Mouse (Mus musculus): ENCODE measurements around the gene Cyp2u1.

Gene Cyp2u1

DNA sequence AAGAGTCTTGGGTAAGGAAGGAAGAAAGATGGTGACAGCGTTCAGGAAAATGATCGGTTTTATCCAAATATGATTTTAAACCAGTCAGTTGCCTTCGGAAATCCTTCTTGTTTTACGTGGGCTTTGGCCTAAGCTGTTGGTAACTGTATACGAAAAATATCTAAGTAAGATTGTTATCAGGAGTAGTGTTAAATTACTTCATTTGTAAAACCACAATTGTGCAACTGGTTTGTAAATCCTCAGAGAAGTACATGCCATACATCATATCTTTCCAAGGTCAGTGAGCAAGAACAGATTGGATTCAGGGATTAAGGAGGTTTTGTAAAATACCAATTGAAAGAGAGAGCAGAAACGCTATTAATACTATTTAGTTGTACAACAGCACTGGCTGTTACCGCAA, 3.2 kb upstream of the Cyp2u1 start:
- DNase-seq (ENCODE audit: low spot score in 2 of 2), result no peak

GRCm38 (mm10) chr3:131303320-131303714, 290 bp upstream of the Cyp2u1 start:
- no peak for DNase-seq (ENCODE audit: low spot score in 2 of 2)

DNA sequence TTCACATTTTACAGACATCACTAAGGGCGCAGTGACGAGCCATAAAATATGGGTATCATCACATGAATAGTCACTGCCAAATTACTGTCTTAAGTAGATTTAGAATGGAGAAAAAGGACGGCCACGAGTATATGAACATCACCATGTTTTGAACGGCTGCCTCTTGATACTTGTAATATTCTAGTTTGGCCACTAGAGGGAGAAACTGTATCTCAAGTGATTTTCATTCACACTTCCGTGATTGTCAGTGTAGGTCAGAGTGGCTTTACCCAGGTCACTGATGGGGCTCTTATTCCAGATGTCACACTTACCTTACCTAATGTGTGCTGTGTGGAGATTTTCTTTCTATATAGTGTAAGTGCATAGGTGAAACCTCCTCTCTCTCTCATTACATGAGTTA, 3.1 kb downstream of the Cyp2u1 start:
- no peak for DNase-seq (ENCODE audit: low spot score in 2 of 2)

DNA sequence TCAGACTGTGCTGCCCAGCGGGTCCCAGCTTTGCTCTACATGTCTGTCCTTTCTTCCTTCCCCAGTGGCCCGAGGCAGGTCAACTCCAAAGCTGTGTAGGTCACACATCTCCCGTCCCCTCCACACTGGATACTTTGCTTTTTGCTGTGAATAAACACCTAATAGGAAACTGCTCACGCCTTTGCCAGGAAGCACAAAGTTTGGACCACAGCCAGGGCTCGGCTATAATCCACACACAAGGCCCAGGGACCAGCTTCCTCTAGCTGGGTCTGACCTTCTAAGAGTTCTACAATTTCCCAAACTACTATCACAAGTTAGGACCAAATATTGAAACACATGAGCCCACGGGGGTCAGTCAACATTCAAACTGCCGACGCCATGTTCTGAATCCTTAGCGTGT, 3.9 kb downstream of the Cyp2u1 start:
- no peak for DNase-seq (ENCODE audit: low spot score in 2 of 2)

GRCm38 (mm10) chr3:131296893-131297292, 6.1 kb downstream of the Cyp2u1 start:
- no peak for DNase-seq (ENCODE audit: low spot score in 2 of 2)

DNA sequence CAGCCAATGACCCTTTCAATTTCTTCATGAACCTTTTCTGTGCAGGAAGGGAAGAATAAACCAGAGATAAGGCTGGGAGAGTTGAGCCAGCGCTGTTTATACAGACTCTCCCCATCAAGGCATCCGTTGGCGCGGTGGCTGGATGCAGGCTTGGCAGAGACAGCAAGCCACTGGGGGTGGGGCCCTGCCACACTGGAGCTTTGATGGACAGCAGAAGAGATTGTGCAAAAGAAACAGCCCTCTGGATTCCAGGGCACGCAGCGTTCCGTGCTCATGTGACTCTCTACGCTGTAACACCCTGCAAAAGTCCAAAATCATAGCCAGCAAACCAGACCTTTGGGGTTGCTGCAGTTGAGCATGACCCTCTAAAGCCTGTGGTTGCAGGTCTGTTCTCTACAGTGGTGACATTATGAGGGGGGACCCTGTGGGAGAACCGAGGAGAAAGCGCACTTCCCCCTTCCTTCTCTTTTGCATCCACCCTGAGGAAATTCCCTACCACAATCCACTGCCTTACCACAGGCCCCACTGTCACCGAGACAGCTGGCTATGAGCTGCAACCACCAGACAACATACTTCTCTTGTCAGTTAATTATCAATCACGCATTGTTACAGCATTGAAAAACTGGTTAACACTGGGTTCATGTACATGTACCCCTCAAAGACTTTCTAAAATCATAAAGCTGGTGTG, 7.4 kb downstream of the Cyp2u1 start:
- DNase-seq (ENCODE audit: low spot score in 2 of 2), result no peak

DNA sequence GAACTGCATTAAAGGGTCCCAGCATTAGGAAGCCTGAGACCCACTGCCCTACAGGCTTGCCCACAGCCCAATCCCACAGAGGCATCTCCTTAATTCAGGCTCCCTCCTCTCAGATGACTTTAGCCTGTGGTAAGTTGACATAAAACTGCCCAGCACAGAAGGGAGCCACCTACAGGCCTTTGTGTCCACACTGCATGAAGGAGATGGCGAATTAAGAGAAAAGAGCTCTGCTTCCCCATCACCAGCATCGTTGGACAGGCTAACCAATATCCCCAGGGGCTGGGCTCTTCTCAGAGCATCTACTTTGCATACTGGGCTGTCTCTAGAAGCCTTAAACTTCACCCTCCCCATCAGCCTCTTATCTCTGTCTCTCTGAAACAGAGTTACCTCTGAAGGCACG, 8.5 kb downstream of the Cyp2u1 start:
- no peak for DNase-seq (ENCODE audit: low spot score in 2 of 2)

DNA sequence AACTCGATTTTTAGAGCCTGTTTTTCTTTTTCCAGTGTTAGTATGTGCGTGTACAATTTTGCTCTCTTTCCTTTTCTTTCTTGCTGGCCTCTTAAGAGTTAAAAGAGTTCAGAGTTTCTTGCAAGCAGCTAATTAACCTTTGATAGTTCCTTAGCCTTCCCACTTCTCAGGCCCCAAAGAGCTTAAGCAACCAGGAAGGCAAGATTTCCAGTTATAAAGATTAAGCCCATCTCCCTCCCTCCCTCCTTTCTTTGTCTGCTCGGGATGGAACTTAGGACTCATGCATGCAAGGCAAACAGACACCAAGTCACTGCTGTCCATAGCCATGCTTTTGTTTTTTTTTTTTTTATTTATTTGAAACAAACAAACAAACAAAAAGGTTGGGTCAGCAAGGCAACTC, 10.1 kb downstream of the Cyp2u1 start:
- no peak for DNase-seq (ENCODE audit: low spot score in 2 of 2)

- DNase-seq (ENCODE audit: low spot score in 2 of 2), result no peak
These were observed 10.7 kb downstream of the Cyp2u1 start for GRCm38 (mm10) chr3:131292349-131292748.

DNA sequence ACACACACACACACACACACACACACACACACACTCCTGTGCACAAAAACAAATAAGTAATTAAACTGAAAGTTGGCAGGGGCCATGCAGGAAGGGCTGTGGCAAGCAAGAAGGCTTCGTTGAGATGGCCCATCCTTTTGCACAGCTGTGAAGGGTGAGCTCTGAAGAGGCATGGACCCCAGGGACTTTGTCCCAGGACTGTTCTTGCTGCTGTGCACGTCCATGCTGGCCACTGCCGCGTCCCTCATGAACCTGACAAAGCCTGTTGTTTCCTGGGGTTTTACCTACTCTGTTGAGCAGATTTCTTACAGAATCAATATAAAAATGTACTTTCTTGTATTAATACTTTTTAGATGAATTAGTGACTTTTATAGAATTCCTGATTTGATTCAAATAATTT, 11.1 kb downstream of the Cyp2u1 start:
- no peak for DNase-seq (ENCODE audit: low spot score in 2 of 2)

DNA sequence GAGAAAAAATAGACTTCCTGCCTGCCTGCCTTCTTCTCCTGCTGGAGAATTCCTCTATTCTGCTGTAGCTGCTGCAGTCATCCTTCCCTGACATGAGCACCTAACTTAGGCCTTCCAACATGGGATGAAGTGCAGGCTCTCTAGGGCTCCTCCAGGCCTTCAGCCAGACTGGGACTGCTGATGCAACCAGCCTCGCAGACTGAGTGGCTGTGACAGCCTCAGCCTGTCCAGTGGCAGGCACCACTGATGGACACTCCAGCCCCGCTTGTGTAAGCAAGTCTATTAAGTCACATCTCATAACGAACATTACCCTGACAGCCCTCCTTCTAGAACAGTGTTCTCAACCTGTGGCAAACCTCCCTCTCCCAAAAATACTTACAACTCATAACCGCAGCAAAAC, 28.9 kb downstream of the Cyp2u1 start:
- DNase-seq (ENCODE audit: low spot score in 2 of 2), result no peak

GRCm38 (mm10) chr3:131272374-131273100, 30.5 kb downstream of the Cyp2u1 start:
- no peak for DNase-seq (ENCODE audit: low spot score in 2 of 2)

DNA sequence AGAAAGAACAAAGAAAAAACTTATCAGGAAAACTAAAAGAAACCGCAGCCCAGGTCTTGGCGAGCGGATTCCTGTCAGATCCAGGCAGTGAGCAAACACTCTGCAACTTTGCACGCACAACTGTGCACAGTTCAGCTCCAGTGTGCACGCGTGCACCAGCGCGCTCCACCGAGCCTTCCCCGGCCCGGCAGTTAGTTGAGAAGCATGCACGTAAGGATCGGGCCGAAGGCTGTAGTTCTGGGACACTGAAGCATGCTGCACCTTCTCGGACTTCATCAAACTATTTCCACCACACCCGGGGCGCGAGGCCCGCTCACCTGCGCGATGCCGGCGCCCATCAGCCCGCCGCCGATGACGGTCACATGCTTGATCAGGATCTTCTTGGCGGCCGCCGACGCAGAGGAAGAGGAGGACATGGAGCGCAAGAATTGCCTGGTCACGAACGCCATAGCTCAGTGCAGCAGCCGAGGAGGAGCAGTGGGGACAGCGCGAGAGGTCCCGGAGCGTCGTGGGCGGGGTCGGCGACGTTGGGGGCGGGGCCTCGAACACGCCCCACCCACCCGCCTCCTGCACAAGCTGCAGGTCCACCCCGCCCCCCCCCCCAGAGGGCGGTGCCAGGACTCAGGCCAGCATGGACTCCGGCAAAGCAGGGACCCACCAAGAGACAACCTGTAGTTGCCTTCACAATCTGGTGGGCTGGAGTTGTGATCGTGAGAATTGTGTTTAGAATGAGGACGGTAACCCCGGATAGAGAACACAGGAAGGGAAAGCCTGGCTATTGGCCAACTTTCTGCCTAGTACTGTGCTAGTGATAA, 31.3 kb downstream of the Cyp2u1 start, which contains the start of gene Hadh:
Gene Hadh, minus strand, starts transcription at position 543 of the 815 bp plus-strand sequence.
- peak; percentile 30 to 74 for DNase-seq (ENCODE audit: low spot score in 2 of 2)

GRCm38 (mm10) chr3:131271157-131271556, 31.9 kb downstream of the Cyp2u1 start:
- DNase-seq (ENCODE audit: low spot score in 2 of 2), result no peak

DNA sequence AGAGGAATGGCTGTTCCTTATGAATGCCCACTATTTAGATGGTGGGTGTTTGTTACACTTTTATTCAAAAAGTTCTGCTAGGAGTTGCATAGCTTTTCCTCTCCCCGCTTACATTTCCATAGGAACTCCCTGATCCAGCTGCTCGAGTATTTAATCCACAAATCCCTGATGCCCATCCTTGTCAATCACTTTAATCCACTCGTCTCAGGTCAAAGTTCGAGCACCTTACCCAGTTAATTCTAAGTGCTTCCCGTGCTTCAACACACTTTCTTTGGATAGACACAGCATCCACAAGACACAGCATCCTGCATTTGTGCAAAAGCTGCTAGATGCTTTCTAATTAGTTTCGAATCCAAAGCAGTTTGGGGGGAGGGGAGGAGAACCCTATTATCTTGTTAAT, 32.6 kb downstream of the Cyp2u1 start:
- no peak for DNase-seq (ENCODE audit: low spot score in 2 of 2)

- DNase-seq (ENCODE audit: low spot score in 2 of 2), result no peak
These were observed 36.5 kb downstream of the Cyp2u1 start for GRCm38 (mm10) chr3:131266366-131267050.

DNA sequence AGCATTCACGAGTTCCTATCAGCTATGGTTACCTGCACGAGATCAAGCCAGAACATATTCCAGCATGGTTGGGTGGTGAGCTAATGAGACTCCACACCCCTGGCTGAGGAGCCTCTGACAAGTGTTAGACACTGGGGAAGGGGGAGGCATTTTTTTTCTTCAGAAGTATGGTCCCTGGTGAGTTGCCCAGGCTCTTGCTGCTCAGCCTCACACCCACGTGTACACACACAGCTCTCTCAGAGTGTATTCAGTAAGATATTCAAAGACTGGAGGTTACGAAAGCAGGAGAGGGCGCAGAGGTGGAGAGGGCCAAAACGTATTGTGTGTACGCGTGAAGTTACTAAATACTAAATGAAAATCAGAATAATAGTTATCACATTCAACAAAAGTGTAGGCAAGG, 37.5 kb downstream of the Cyp2u1 start:
- no peak for DNase-seq (ENCODE audit: low spot score in 2 of 2)

DNA sequence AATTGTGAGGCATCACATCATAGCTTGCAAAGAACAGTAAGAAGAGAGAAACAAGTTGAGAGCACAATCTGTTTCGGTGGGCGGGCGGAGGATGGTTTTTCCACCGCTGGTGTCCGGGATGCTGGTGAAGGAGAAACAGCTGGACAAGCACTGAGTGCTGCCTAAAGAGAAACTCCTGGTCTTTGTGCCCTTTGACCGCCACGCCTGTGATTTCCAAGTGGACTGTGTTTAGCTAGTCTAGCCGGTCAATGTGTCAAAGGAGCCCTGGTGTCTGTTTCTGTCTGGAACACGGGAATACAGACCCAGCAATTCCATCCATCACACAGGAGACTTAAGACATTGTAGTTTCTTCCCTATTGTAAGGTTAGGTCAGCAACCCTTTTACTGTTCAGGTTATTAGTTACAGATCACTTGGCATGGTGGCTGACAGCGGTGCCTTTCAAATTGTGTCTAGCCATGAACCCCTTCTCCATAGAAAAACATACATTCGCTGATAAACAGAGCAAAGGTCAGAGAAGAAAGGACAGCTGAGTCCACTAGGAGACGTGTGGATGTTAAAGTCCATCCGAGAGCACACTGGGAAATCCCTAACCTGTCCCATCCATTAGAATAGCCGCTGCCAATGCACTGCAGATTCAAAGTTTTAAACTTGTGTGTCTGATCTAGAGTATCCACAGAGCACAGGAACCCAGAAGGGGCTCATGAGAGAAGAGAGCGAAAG, 39.1 kb downstream of the Cyp2u1 start:
- DNase-seq (ENCODE audit: low spot score in 2 of 2), result no peak

DNA sequence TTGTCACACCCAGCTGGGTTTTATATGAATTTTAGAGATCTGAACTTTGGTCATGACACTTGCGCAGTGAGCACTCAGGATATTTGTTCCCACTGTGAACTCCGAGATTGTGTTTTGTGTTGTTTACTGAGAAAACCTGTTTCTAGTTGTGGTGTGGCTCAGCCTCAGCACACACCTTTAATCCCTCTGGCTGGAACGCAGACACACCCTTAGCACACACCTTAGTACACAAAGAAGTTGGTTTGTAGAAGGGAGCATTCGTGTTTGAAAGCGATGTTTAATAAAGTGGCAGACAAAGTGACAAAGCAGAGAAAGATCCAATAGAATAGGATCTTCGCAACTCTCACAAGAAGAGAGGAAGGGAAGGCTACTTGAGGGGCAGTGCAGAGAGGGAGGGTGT, 42.6 kb downstream of the Cyp2u1 start:
- DNase-seq (ENCODE audit: low spot score in 2 of 2), result no peak

DNA sequence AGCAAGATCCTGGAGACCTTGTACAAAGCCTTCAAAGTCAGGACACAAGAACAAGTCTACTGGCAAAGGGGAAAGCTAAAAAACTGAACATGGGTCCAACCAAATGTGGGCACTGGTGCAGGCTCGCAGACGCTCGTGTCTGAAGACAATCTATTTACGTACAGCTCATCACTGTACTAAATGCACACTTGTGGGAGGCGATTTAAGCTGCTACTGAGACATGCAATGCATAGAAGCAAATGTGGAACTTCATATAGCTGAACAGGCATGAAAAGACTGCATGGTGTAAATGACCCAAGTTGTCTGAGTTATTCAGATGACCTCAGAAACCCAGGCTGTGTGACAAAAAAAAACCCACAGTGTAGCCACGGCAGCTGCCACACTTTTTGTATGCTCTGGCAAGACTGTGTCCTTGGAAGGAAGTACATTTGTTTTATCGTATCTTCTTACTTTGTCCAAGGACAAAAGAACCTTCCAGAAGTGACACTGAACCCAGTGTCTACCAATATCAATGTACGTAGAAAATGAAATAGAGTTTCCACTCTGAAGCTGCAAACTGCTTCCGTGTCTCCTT, 43.5 kb downstream of the Cyp2u1 start:
- DNase-seq (ENCODE audit: low spot score in 2 of 2), result no peak

DNA sequence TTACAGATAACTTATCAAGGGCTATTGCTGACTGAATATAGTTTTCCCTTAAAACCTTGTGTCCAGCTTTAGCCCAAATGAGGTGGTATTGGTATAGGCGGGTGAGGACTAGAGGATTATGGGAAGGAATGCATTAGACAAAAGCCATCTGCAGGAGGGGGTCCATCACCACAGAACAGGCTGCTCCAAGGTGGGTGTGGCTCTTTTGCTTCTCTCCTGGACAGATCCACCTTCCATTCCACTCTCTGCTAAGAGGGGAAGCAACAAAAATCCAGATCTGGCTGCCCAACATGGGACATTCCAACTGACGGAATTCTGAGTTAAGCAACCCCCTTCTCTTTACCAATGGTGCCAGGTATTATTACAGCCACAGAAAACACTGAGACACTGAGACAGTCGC, 44.1 kb downstream of the Cyp2u1 start:
- DNase-seq (ENCODE audit: low spot score in 2 of 2), result no peak
